Mouse (Mus musculus): ENCODE measurements at regions not wholly inside any gene's neighbourhood (a gene's known extent, or its start where the extent isn't known, plus 50 kb on each side); places are given as distances from the start of the nearest gene placed in this dataset.

- no peak for TF ChIP-seq CTCF (IDR thresholded peaks at IDR 0.05; ENCODE audit: borderline replicate concordance, control insufficient read depth, extremely low read depth, insufficient read depth, low read length, poor library complexity)
- TF ChIP-seq POLR2A (IDR thresholded peaks at IDR 0.05; ENCODE audit: control insufficient read depth, extremely low read depth, insufficient read depth, low read length, poor library complexity): no peak
Measured at GRCm38 (mm10) chr4:12532961-12533360, 361.1 kb upstream of the Fam92a start.
